Mouse (Mus musculus) erythroid progenitor cell, adult 5-6 weeks (primary cell): Measurements from ENCODE around the gene Plekhg1. TPM values are rescaled to one million over a fixed set of nuclear protein-coding genes. Genes with fewer than 3 reads are reported as not detected.

Experiments used
- ATAC-seq: replicated peaks from 2 replicates; pipeline ENCODE4 v1.8.0; 2016; ENCODE audit warnings: moderate number of reproducible peaks, mild to moderate bottlenecking, moderate TSS enrichment, inconsistent platforms; ENCODE audit not compliant: poor library complexity, low FRiP score, severe bottlenecking
- total RNA-seq, 2 experiments: library from RNA; stranded (forward) in 1 of 2; stranded (reverse) in 1 of 2; fragments of 150-400 nt in 1 of 2; fragments of 186-747, 209-891 nt in 1 of 2; gene quantifications; 2 replicates each; pipeline versions ENCODE4 v1.2.3 to v1.2.4; 2015 to 2017; ENCODE audit warnings: low replicate concordance in 2 of 2

The Plekhg1 gene
- total RNA-seq, 2 experiments from 2014 or later, result 2.5 TPM; not detected in 1

DNA sequence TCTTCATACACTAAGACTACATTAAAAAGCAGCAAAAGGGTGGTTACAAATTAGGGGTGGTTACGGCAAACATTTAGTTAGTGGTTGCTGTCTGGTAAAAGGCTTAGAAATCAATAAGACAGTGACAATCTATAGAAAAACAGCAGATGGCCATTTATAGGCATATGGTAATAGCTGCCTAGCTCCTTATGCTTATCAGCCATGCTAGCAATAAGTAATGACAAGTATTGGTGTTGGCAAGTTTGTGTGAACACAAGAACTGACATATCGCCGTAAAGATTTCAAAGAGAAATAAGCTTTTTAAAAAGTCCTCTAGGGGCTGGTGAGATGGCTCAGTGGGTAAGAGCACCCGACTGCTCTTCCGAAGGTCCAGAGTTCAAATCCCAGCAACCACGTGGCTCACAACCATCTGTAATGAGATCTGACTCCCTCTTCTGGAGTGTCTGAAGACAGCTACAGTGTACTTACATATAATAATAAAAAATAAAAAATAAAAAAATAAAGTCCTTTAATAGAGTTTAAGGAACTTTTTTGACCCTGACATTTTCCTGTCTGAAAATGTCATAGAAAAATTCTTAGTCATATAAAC is 250.2 kb downstream of the Plekhg1 start:
- no peak for ATAC-seq

DNA sequence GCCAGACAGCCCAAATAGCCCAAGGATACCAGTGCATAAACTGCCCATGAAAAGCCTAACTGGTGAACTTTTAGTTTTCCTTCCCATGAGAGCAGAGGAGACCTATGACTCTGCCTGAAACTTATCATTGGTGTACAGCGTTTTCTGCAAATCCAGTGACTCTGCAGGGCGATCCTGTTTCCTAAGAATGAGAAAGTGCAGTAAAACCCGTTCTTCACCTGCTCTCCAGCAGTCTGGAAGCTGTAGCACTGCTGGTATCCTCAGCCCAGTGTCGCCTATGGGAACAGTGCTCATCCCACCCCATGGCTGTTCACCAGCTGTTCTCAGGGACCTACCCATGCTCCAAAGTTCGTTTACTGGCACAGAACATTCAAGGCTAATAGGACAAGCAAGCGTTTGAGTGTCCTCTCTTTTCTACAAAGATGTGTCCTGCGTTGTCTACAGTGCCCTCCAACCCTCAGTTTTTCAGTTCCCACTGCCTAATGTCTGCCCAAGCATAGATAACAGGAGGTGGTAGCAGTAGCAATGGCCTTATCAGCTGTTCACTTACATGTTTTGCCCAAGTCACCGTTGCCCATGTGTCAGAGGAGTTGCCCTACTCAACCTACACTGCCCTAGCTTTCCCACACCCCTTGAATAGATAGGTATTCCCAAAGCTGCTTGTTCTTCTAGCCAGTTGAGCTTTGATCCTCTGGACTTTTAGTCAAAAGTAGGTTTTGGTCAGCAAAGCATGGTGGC is 253.4 kb downstream of the Plekhg1 start:
- ATAC-seq, result peak; percentile 88

DNA sequence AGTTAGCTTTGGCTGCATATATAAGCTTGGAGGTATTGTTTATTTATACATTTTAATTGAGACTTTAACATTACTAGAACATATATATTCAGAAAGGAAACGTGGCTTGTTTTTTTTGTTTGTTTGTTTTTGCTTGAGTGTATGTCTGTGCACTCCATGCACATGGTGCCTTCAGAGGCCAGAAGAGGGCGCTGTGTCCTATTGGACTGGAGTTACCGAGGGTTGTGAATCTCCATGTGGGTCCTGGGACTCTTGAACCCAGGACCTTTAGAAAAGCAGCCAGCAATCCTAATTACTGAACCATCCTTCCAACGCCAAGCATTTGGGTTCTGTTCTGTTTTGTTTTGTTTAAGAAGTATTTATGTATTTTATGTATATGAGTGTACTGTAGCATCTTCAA is 255.1 kb downstream of the Plekhg1 start:
- ATAC-seq, result no peak

DNA sequence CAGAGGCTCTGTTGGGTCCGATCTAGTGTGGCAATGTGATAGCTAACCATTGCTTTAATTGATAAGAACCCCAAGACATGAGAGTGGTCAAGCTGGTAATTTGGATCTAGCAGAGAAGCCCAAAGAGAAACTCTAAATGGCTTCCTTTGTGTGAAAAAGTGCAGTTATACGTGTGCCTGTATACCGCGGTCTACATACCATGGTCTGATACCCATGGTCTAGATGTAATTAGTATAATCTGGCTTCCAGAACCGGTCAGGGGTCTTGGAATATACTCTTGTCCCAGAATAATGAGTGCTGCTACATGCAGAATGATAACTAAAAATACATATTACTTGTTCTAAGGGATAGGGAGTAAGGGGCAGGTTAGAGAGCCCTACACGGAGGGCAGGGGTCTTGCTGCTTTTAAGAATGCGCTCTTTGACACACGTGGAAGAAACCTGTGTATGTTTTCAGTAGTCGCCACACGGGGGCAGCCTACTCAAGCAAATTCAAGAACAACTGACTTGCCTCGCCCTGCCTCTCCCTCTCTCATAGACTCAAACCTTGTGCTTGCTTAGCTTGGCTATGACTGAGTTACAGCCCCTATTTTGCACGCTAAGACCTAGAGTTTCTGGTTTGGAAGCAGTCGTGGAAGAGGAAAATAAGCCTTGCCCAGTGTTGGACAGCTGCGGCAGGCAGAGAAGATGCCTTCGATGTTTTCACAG is 256.2 kb downstream of the Plekhg1 start:
- 0 out of 2 replicates have a peak, but pooled peaks have one; percentile 47 for ATAC-seq

DNA sequence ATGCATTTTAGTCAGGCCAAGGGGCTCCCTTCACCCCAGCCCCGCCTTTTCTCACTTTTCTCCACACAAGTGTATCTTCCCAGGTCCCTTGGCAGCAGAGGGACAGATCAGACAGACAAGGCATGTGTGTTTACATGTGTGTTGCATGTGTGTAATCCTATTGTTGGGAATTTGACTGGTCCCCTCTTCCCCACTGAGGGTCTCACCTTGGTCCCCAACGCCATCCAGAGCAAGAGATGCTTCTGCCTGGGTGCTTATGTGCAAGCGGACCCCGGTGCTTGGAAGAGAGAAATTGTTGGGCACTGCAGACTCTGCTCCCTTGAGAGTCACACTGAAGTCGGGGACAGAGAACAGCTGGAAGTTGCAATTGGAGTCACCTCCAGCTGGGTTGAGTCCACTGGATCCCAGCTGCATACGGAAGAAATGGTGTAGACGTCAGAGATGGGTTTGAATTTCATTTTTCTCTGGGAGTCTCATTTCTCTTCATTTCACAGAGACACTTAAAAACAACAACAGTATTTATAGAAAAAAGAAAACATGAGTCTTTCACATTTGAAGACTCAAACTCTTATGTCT is 257.8 kb downstream of the Plekhg1 start:
- ATAC-seq, result no peak

DNA sequence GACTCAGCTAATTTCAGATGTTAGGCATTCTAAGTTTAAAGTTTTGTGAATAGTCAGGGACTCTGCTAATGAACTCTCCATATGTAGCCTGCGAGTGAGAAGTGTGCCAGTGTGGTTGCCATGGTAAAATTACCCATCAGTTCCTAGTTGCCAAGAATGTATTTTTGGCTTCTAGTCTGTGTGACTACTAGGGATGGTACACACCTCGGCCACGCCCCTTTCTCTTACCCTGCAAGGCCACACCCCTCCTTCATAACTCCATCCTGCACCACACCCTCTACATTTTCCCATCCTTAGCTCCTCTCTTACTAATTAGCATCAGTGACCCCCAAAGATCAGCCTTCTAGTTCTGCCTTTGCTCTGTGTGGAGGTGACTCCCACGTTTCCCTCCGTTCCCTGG is 262.5 kb downstream of the Plekhg1 start:
- ATAC-seq, result peak; percentile 75

DNA sequence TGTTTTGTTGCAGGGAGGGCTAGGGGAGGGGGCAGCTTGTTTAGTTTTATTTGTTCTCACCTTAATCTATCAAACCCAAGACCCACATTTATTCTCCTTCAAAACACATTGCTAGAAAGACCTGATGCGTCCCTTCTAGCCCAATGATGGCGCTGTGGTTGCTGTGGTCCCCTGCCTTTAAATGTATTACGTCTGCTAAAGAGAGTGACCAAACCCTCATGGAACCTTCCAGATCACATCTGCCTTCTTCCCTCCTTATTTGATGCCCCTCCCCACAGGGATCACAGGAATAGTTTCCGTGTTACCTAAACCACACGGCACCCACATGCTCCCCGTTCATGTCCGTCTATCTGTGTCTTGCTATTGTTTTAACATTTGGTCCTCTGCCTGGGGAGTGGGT is 265.0 kb downstream of the Plekhg1 start:
- ATAC-seq, result no peak

DNA sequence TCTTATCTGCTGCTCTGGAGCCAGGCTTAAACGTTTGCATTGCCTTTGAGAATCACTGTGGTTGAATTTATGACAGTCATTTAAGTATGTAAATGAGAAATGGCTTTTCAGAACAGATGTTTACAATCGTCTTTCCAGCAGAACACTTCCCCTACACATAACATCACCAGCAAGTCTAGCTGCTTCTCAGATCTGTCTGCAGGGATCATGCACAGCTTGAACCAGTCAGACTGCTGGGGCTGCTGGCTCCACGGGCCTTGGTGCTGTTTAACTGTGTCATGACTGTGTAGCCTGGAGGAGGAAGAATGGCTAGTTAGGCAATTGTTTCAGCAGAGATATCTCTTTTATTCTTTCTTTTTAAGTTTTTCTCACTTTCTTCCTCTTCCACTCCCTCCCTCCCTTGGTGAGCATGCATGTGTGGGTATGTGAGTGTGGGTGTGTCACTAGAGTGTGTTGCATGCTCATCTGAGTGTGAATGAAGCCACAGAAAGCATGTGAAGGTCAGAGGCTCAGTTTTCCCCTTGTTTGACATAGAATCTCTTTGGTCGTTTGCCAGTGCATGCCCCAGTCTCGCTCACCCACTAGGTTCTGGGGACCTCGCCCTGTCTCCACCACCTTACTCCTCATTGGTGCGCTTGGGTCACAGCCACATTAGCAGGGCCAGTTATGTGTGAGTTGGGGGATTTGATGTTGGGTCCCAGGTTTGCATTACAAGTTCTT is 266.3 kb downstream of the Plekhg1 start:
- no peak for ATAC-seq

Other genes with a start within 250 kb of the Plekhg1 start
- not detected in 2 replicates for gene Iyd, start 200.1 kb upstream of the Plekhg1 start, total RNA-seq (2015; ENCODE audit: low replicate concordance)
- not detected in 2 replicates for gene Iyd, start 200.1 kb upstream of the Plekhg1 start, total RNA-seq (2017; ENCODE audit: low replicate concordance)
- 9.6 and 14.8 TPM in 2 replicates for gene Mthfd1l, start 232.8 kb downstream of the Plekhg1 start, total RNA-seq (2015; ENCODE audit: low replicate concordance)
- 40.4 and 55.7 TPM in 2 replicates for gene Mthfd1l, start 232.8 kb downstream of the Plekhg1 start, total RNA-seq (2017; ENCODE audit: low replicate concordance)